Mouse (Mus musculus) bone marrow macrophage, adult 2 months (primary cell): Measurements from ENCODE around the gene Tkfc. TPM values are rescaled to one million over a fixed set of nuclear protein-coding genes. Genes with fewer than 3 reads are reported as not detected.

ENCODE experiments used
- H3K27ac ChIP-seq: 2 replicates; pipeline ENCODE4 v1.5.1; 2012; ENCODE audit warnings: low read depth, low read length; ENCODE audit not compliant: insufficient read depth
- H3K4me1 ChIP-seq: 2 replicates; pipeline ENCODE4 v1.6.1; 2012; ENCODE audit warnings: low read length; ENCODE audit not compliant: control insufficient read depth, insufficient read depth
- H3K4me3 ChIP-seq: 2 replicates; pipeline ENCODE4 v1.5.1; 2012; ENCODE audit warnings: mild to moderate bottlenecking, low read length, moderate library complexity; ENCODE audit not compliant: insufficient read depth
- CTCF ChIP-seq: IDR thresholded peaks from 2 replicates; pipeline ENCODE4 v1.5.1; 2012; ENCODE audit warnings: low read depth, mild to moderate bottlenecking, low read length, moderate library complexity
- POLR2A ChIP-seq: IDR thresholded peaks from 2 replicates; pipeline ENCODE4 v1.6.1; 2012; ENCODE audit warnings: mild to moderate bottlenecking, low read depth, low read length, borderline replicate concordance
- polyA plus RNA-seq: library from polyadenylated mRNA; stranded (reverse); fragments of >200 nt; gene quantifications from 2 replicates; pipeline ENCODE4 v1.2.4, GENCODE M21; 2012; ENCODE audit not compliant: missing spikeins, insufficient read depth, insufficient read length

Tkfc gene
- 4.9 and 7.1 TPM in 2 replicates for polyA plus RNA-seq

DNA sequence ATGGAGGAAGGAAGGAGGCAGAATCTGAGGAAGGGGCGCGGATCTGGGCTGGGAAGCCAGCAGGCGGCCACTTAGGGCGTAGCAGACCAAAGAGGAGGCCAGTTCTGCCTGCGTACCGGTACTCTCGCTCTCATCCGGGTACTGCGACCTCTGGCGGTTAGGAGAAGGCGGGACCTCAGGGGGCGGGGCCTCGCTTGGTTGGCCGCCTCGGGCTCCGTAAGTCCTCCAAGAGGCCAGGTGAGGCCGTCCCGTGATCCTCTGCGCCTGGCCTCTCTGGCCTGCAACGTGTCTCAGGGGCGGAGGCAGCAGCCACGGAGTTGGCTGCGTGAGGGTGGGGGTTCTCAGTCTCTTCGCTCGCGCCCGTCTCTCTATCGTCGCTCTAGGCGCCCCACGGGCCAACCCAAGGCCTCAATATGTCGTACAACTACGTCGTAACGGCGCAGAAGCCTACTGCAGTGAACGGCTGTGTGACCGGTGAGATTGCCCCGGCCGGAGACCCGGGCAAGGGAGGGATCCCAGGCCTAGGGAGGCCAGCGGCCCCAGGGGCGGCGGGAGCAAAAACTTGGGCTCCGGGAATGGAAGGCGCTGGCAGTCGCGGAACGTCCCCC, at the start of gene Tkfc, which contains the start of gene Ddb1:
Gene Tkfc (minus strand): TSS at position 362 of the 608 bp plus-strand sequence.
Gene Ddb1 (plus strand): TSS at position 35 of the 608 bp plus-strand sequence.
- TF ChIP-seq CTCF (no peak), POLR2A (peak; percentile 64; the same call in 1 of the 2 replicates)
- Histone ChIP-seq H3K4me1 (peaks cover 31% of the 10 kb centered on the region), H3K4me3 (peak within 1 kb of the TSS; percentile 96)

DNA sequence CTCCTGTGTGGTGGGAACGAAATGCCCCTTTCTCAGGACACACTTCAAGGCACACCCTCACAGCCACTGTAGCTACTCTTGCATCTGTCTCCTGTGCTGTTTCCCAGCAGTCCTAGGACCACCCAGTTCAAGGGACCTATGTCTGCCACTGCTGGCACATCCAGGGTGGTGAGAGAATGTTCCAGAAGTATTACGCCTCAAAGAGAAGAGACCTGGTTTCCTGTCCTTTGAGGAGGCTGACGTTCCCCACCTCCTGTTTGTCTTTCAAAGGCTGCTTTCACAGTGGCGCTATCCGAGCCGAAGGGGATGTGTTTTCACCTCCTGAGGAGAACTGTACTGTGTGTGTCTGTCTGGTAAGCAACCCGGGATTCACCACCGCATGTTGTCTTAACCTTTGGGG, 42.7 kb upstream of the Tkfc start:
- TF ChIP-seq CTCF: no peak
- no peak for TF ChIP-seq POLR2A
- no peak overlapping the region for H3K4me3 ChIP-seq
- peaks cover 9% of the 10 kb centered on the region for H3K4me1 ChIP-seq
- H3K27ac ChIP-seq: no peak overlapping the region

More for the DNA sequence above, at the start of gene Tkfc, which contains the start of gene Ddb1:
- H3K27ac ChIP-seq: peak within 1 kb of the TSS; percentile 74

DNA sequence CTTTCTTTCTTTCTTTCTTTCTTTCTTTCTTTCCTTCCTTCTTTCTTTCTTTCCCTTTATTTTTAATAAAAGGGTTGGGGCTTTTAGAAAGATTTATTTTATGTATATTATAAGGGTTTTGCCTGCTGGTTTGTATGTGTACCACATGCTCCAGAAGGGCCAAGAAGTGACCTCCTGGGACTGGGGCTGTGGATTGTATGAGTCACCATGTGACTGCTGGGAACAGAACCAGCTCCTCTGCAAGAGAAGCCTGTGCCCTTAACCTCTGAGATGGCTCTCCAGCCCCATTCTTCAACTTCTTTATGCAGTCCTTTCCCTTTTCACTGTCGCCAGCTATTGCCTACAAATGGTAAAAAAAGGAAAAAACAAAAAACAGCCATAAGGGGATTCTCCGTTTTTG, 40.2 kb upstream of the Tkfc start:
- H3K27ac ChIP-seq: no peak overlapping the region
- no peak overlapping the region for H3K4me3 ChIP-seq
- H3K4me1 ChIP-seq: peaks cover 3% of the 10 kb centered on the region; the same call in 1 of the 2 replicates
- TF ChIP-seq POLR2A (no peak), CTCF (no peak)

DNA sequence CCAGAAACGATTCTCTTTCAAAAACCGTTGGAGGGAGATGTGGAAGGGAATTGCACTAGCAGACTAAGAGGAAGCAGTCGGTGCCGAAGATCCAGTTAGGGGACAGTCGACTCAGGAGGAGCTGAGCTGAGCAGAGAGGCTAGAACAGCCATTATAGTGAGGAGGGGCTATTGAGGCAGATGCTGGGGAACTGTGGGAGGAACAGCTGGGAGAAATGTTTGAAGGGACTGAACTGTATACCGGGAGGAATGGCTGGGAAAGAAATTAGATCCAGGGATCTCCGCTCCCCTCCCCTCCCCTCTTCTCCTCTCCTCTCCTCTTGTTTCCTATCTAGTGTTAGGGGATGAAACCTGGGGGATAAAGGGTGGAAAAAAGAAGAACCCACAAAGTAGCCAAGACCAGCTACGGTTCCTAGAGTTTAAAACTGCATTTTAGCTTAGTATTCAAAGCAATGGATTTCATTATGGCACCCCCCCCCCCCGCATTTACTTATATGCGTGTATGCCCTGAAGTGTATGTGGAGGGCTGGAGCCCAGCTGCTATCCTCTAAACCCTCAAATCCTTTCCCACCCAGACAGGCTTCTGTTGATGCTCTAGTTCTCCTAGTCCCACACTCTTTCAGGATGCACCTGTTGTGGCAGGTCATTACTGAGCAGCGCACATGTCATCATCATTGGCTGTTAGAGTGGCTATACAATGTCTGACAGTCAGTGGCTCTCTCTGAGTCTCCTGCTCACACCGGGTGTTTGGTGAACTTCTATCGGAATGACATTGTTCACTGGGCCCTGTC, 35.3 kb upstream of the Tkfc start:
- no peaks in the 10 kb centered on the region for H3K4me1 ChIP-seq
- no peak overlapping the region for H3K27ac ChIP-seq
- TF ChIP-seq CTCF (no peak), POLR2A (no peak)
- no peak overlapping the region for H3K4me3 ChIP-seq

DNA sequence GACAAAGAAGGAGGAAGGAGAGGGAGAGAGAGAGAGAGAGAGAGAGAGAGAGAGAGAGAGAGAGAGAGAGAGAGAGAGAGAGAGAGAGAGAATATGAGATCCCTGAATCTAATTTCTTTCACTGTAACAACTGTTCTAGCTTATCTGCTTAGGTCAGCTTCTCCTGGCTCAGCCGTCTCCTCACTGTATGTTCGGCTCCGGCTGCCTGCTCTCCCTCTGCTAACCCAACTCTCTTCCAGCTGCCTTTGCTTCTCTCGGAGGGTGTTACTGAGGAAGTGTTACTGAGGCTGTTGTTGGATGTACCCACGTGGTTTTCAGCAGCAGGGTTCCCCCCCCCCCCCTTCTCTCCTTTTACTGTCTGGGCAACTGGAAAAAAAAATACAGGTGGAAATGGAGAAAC, 34.6 kb upstream of the Tkfc start:
- no peak overlapping the region for H3K27ac ChIP-seq
- no peak overlapping the region for H3K4me3 ChIP-seq
- TF ChIP-seq POLR2A (no peak), CTCF (no peak)
- H3K4me1 ChIP-seq: peaks cover 1% of the 10 kb centered on the region; the same call in 1 of the 2 replicates

DNA sequence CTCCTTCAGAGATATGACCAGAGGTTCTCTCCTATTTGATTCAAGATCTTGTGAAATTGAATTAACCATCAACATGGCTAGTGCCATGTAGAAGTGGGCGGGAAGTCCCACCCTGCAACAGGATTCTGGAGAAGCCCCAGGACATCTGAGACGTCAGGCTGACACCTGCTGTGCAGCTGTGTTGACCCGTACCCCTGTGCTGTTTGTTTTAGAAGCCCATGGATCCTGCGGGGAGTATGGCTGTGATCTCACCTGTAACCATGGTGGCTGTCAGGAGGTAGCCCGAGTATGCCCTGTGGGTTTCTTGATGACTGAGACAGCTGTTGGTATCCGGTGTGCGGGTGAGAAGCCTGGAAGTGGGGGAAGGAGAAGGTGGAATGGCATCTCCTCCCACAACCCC, 32.4 kb upstream of the Tkfc start:
- Histone ChIP-seq H3K4me1 (peaks cover 4% of the 10 kb centered on the region; the same call in 1 of the 2 replicates), H3K4me3 (no peak overlapping the region), H3K27ac (no peak overlapping the region)
- TF ChIP-seq CTCF: no peak
- no peak for TF ChIP-seq POLR2A

DNA sequence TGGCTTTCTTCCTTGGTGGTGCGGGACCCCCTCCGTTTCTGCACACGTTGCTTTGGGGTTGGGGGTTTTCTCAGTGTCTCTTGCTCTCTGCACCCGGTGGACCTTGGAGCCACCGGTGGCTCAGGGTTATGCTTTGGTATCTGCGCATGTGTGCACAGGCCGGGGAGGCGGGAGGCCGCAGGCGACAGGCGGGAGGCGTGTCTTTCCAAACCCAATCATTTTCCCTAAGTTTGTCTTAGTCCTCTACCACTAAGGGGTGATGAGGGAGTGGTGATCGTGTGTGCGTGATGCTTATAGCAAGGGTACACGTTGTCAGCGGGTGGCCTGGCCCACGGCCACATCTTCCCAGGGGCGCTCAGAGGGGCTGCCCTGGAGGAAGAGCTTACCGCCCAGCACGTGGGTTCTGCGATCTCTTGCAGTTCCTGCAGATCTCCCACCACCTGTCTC, 29.4 kb upstream of the Tkfc start:
- no peak overlapping the region for H3K27ac ChIP-seq
- TF ChIP-seq POLR2A (no peak), CTCF (no peak)
- peaks cover 4% of the 10 kb centered on the region; the same call in 1 of the 2 replicates for H3K4me1 ChIP-seq
- peak overlapping the region; percentile 46 for H3K4me3 ChIP-seq

DNA sequence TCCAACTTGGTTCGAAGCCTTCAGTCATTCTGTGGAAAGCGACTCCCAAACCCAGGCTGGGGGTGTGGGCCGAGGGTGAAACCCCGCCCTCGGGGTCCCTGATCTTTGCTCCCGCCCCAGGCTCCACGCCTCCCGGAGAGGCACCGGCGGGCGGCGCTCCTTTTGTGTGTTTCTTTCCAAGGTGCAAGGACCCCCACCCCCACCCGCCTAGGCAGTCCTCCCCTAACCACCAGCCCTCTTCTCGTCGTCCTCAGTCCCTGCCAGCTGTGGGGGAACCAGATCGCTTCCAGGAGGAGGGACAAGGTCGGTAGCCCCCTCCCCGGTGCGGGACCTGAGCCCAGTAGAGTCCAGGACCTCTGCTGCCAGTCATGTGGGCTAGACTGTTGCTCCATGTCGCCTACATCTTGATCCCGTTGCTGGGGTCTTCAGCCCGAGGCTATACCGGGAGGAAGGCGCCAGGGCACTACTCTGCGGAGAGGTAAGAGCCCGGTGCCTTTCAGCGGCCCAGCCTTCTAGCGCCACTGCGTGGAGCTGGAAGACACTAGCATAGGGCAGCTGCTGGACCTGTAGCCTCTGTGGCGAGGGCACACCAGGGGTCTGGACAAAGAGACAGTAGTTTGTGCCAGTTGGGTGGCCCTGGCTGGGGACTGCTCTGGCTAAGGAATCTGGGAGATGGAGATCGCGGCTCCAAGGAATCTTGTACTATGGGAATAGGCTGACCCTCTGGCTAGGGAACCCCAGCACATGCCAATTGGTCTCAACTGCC, 28.8 kb upstream of the Tkfc start, which contains the start of gene Vwce:
Gene Vwce (plus strand): TSS at position 108 of the 766 bp plus-strand sequence.
- Histone ChIP-seq H3K27ac (no peak within 1 kb of the TSS), H3K4me1 (peaks cover 4% of the 10 kb centered on the region; the same call in 1 of the 2 replicates), H3K4me3 (peak within 1 kb of the TSS; percentile 46)
- TF ChIP-seq POLR2A (no peak), CTCF (no peak)

DNA sequence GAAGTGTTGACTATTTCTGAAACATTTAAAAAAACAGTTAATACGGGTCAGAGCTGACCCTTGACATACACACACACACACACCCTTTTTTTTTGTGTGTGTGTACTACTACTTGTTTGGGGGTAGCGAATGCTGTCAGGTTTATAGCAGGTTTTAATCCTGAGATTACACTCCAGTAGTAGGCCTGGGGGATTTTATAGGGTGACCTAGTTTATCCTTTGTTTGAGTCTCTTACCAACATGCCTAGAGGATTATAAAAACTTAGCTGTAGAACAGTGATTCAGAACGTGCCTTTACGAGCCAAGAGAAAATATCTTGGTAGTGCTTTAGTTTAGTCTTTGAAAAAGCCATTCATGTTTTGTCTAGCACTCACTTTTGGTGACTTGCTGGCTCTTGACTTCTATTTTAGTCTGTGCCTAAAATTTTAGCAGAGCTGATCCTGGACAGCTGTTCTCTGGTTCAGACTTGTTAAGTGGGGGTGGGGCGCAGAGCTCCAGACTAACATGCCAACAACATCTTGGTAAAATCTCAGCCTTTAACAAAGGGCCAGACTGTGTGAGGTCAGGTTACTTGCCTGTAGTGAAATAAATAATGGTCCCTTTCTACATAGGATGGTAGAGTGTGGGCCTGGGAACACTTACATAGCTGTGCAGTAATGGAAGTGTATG, 3.3 kb upstream of the Tkfc start:
- Histone ChIP-seq H3K27ac (no peak overlapping the region), H3K4me3 (no peak overlapping the region), H3K4me1 (peaks cover 15% of the 10 kb centered on the region)
- no peak for TF ChIP-seq CTCF
- no peak for TF ChIP-seq POLR2A
